Mouse (Mus musculus) lung, embryonic 14.5 days (tissue): ENCODE measurements at regions not wholly inside any gene's neighbourhood (a gene's known extent, or its start where the extent isn't known, plus 50 kb on each side); places are given as distances from the start of the nearest gene placed in this dataset.

Source experiments
- ATAC-seq: fragments of 200-750 bp; cut with Nextera tagmentation; 2 replicates; pipeline ENCODE4 v1.8.0; 2017; ENCODE audit warnings: mild to moderate bottlenecking, moderate TSS enrichment, moderate library complexity; ENCODE audit not compliant: insufficient read depth
- DNase-seq: peaks from one replicate; pipeline ENCODE4 v3.0.0-alpha.2; 2015
- H3K27ac ChIP-seq: fragments of 300-500 bp; sonication (generic); 2 replicates; pipeline ENCODE4 v1.5.1; 2014; ENCODE audit warnings: low read depth, mild to moderate bottlenecking, moderate library complexity
- H3K27me3 ChIP-seq: fragments of 300-500 bp; sonication (generic); 2 replicates; pipeline ENCODE4 v1.6.1; 2014; ENCODE audit warnings: low read length, control low read depth; ENCODE audit not compliant: insufficient read depth
- H3K36me3 ChIP-seq: fragments of 300-500 bp; sonication (generic); 2 replicates; pipeline ENCODE4 v1.6.1; 2014; ENCODE audit warnings: control low read depth; ENCODE audit not compliant: insufficient read depth
- H3K4me1 ChIP-seq: fragments of 300-500 bp; sonication (generic); 2 replicates; pipeline ENCODE4 v1.6.1; 2014; ENCODE audit warnings: antibody characterized with exemption, control low read depth; ENCODE audit not compliant: insufficient read depth
- H3K4me2 ChIP-seq: fragments of 300-500 bp; sonication (generic); 2 replicates; pipeline ENCODE4 v1.6.1; 2014; ENCODE audit warnings: mild to moderate bottlenecking
- H3K4me3 ChIP-seq: fragments of 300-500 bp; sonication (generic); 2 replicates; pipeline ENCODE4 v1.5.1; 2014; ENCODE audit warnings: low read depth, low read length
- H3K9ac ChIP-seq: fragments of 300-500 bp; sonication (generic); 2 replicates; pipeline ENCODE4 v1.6.1; 2014
- H3K9me3 ChIP-seq: fragments of 300-500 bp; sonication (generic); 2 replicates; pipeline ENCODE4 v1.6.1; 2016; ENCODE audit warnings: low read depth, low read length, control low read depth
- CTCF ChIP-seq: IDR thresholded peaks from 2 replicates; pipeline ENCODE4 v1.5.1; 2016; ENCODE audit warnings: antibody characterized with exemption, low read depth
- WGBS: fragments of 180-500 bp; shearing (Covaris S2); extraction: QIAGEN DNeasy Blood & Tissue Kit; methylation state at CpG from one replicate; pipeline ENCODE4 v1.1.7; 2014; 5-methylcytosine and 5-hydroxymethylcytosine counted together

DNA sequence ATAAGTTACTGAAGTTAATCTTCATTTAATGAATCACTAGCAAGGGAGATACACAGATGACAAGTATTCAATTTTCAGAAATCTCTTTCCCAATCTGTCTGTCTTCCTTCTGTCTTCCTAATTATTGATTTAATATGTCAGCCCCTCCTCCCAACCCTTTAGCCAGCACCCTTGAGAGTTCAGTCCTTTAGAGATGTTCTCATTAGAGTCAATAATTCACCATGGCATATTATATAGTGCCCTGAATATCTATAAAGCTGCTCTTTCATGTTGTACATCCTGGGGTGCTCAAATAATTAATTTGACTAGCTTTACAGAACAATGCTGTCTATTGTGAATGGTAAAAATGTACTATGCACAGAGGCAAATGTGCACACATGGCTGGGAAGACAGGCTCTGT is 205.9 kb downstream of the Mterf1b start:
- H3K9me3 ChIP-seq = no peaks in the 10 kb centered on the region
- H3K9ac ChIP-seq = no peak overlapping the region
- no peak overlapping the region for H3K27ac ChIP-seq
- H3K4me1 ChIP-seq = no peaks in the 10 kb centered on the region
- ATAC-seq = no peak
- H3K27me3 ChIP-seq = no peaks in the 10 kb centered on the region
- H3K4me2 ChIP-seq = no peak overlapping the region
- no peak for TF ChIP-seq CTCF
- no peak for DNase-seq
- H3K36me3 ChIP-seq = no peaks in the 10 kb centered on the region
- no peak overlapping the region for H3K4me3 ChIP-seq

DNA sequence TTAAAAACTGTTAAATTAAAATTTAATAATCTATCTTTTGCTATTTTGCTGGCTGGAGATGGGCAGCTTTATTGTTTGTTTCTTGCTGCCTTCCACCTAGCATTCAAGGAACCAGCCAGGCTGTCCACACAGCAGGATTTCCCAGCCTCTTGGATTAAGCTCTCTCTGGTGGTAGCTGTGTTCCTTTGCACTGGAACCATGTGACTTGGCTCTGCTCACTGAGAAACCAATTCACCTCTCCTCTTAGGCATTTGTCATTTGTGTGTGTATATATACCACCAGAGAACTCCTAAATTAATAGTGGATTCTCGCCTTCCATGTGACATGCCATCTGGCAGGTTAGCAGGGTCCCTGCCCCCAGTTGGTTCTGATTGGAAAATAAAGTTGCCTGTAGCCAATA is 225.6 kb downstream of the Mterf1b start:
- no peak for ATAC-seq
- 87% methylated on average over 1 of the region's 1 CpGs for whole genome bisulfite sequencing
- Histone ChIP-seq H3K4me3 (no peak overlapping the region), H3K4me1 (no peaks in the 10 kb centered on the region), H3K9me3 (no peaks in the 10 kb centered on the region), H3K27me3 (no peaks in the 10 kb centered on the region), H3K36me3 (no peaks in the 10 kb centered on the region), H3K4me2 (no peak overlapping the region), H3K27ac (no peak overlapping the region), H3K9ac (no peak overlapping the region)
- DNase-seq = no peak
- no peak for TF ChIP-seq CTCF
